Mouse (Mus musculus) T-helper 17 cell (primary cell): ENCODE results near the gene Syap1.
"Not testable (repeated sequence)": the region's sequence is repeated elsewhere in the genome, so short reads cannot be mapped to it uniquely, and the experiment has no call there.

ENCODE experiments used
- in situ Hi-C, 2 experiments: fragments of 300-600 bp; cut with MboI, MseI; formaldehyde crosslinking; loops; 1 replicate in 1 of 2; 2 replicates in 1 of 2; pipeline ENCODE4 v1.15.1; 2025; ENCODE audit warnings: high pct_unique_total_duplicates in 2 of 2

Syap1 gene

GRCm38 (mm10) chrX:162887931-162888511 lies at the start of gene Syap1:
TSS of gene Syap1 (minus strand) at chrX:162888447.
- in situ Hi-C loops, result no loop called here

GRCm38 (mm10) chrX:162931467-162931866 lies 43.2 kb upstream of the Syap1 start:
- in situ Hi-C loops, result no loop called here

- in situ Hi-C loops, result no loop called here
These were observed 33.4 kb upstream of the Syap1 start for GRCm38 (mm10) chrX:162921487-162922125.

DNA sequence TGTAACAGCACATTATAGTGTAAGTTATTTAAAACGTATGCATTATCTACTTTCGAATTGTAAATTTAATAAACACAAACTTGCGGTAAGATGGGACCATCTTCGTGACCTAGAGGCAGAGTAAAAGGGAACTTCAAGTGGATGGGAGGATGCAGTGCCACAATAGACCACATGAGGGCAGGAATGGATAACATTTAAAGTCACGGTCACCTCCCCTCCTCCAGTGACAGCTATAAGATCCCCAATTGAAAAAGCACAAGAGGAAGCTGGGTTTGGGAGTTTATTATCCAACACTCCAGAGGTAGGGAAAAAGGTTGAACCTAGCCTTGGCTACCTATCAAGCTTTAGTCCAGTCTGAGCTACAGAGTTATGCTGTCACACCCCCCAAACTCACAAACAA lies 27.4 kb upstream of the Syap1 start:
- in situ Hi-C loops, result loop anchor here (10.0 kb wide), 2 partner anchors 749 to 999 kb away; no protein-coding TSS in a partner anchor

GRCm38 (mm10) chrX:162913651-162914050 lies 25.4 kb upstream of the Syap1 start:
- in situ Hi-C loops, result loop anchor here (10.0 kb wide), 2 partner anchors 751 to 1001 kb away; no protein-coding TSS in a partner anchor

DNA sequence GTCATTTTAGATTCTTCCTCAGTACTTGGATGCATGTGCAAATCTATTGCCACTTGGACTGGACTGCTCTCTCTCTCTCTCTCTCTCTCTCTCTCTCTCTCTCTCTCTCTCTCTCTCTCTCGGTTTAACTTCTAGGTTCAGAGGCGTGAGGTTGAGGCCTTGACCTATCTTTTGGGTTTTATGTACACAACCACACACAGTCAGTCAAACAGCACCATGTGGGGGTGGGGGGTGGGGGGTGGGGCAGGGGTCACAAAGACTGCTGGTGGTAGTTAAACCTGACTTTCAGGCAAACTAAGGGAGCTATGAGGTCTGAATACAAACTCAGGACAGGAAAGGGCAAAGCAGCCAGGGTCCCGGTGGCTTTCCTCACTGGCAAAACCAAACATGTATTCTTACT lies 19.3 kb upstream of the Syap1 start:
- in situ Hi-C loops, result no loop called here

GRCm38 (mm10) chrX:162902040-162902734 lies 13.9 kb upstream of the Syap1 start:
- in situ Hi-C loops, result no loop called here

DNA sequence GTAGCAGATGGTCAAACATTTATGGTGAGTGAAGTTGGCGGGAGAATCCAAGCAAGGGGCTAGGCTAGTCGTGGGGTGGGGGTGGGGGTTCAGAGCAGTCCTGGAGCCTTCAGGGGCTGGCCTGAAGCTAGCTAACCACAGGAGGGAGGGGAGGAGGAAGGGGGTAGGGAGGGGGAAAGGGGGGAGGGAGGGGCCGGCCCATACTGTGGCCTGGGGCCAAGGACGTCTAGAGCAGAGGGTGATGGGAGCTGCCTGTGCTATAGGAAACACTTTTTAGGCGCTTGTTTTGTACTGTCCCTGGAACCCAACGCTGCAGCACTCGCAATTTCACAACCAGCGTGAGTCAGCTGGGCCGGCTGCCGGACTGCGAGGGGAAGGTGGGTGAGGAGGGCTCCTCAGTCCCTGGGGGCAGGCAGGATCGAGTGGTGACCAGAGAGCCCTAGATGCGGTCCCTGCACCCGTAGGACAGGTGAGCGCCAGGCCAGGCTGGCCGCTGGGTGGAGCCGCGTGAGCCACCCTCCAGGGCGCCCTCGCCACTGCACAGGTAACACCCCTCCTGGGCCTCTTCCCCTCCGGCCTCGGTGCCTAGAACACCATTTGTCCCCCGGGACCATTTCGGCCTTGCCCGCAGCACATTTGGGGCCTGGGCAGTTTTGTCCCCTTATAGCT lies 13.3 kb upstream of the Syap1 start:
- in situ Hi-C loops, result no loop called here

- in situ Hi-C loops, result no loop called here
These were observed 12.7 kb upstream of the Syap1 start, which contains the start of gene Ctps2 for GRCm38 (mm10) chrX:162900938-162901337. TSS of gene Ctps2 (plus strand) at chrX:162901238.

GRCm38 (mm10) chrX:162888575-162889223 lies 452 bp upstream of the Syap1 start:
- in situ Hi-C loops, result not testable (repeated sequence)

GRCm38 (mm10) chrX:162878236-162878635 lies 10.0 kb downstream of the Syap1 start:
- in situ Hi-C loops, result no loop called here

DNA sequence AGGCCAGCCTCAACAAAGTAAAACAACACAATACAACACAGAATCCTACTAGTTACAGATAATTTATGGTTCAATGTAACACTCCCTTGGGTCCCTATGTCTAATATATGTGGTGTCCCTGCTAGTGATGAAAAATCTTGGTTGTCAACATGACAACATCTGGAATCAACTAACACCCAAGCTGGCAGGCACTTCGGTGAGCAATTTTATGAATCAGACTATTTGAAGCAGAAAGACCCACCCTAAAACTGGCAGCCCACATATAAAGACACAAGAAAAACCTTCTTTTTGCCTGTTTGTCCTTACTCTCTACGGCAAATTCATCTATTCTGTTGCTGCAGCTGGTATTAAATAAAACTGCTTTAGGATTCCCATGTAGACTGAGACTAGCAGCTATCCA lies 14.5 kb downstream of the Syap1 start:
- in situ Hi-C loops, result loop anchor here in 1 of 2 experiments (25.0 kb wide), 1 partner anchor 861 kb away; no protein-coding TSS in a partner anchor

DNA sequence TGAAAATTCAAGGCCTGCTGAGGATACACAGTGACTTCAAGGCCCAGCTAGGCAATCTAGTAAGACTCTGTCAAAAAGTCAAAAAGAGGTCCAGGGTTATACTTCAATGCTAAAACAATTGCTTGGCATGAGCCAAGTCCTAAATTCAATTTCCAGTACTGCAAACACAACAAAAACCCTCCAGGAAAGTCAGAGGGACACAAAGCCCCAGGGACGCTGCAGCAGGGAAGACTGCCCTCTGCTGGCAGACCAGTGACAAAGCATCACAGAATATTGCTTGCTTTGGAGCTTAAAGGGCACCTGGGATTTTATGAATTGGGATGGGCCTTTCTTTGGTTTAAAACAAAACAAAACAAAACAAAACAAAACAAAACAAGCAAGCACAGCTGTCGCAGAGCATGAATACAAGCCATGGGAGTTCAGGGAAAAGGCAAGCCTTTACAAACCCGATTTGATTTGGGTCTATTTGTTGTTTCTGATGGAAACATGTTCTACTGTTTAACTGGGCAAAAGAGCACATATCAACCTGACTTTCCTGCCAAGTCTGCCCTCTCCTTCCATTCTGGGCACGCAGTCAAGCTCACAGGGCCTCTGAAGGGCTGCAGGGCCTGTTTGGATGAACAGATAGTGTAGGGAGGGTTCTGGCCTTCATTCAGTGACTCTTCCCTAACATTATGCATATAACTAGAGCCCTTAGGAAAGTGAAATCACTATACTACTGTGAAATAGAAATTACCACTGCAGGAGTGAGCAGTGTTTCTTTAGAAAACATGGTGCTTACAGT lies 16.3 kb downstream of the Syap1 start:
- in situ Hi-C loops, result loop anchor here in 1 of 2 experiments (25.0 kb wide), 1 partner anchor 860 kb away; no protein-coding TSS in a partner anchor

DNA sequence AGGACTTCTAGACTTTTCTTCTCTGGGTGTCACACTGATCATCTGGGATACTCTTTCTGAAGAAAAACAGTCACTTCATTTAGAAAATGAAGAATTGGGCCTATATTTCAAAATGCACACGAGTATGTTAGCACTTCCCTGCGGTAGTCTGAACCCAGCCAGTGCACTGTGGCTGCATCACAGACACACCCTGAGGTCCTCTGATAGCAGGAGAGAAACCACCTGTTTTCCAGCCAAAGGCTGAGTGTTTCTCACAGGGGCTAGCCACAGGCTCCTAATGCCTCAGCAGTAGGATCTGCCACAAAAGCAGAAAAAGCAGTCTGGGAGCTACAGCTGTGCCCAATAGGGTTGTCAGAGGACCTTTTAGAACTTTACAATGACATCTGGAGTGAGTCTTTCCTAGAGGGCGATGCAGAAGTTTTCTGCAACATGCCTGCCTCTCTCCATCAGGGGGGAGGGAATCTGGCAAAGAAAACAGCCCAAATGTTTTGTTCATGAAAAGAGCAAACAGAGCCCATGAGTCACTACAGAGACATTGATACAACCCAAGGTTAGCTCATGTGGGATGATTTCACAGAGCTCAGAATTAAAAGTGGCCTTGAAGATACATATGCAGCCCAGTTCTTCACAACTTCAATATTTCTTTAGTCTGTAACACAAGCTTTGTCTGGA lies 19.8 kb downstream of the Syap1 start:
- in situ Hi-C loops, result loop anchor here in 1 of 2 experiments (25.0 kb wide), 1 partner anchor 856 kb away; no protein-coding TSS in a partner anchor

GRCm38 (mm10) chrX:162848682-162849081 lies 39.6 kb downstream of the Syap1 start:
- in situ Hi-C loops, result no loop called here

GRCm38 (mm10) chrX:162845531-162845930 lies 42.7 kb downstream of the Syap1 start:
- in situ Hi-C loops, result no loop called here

DNA sequence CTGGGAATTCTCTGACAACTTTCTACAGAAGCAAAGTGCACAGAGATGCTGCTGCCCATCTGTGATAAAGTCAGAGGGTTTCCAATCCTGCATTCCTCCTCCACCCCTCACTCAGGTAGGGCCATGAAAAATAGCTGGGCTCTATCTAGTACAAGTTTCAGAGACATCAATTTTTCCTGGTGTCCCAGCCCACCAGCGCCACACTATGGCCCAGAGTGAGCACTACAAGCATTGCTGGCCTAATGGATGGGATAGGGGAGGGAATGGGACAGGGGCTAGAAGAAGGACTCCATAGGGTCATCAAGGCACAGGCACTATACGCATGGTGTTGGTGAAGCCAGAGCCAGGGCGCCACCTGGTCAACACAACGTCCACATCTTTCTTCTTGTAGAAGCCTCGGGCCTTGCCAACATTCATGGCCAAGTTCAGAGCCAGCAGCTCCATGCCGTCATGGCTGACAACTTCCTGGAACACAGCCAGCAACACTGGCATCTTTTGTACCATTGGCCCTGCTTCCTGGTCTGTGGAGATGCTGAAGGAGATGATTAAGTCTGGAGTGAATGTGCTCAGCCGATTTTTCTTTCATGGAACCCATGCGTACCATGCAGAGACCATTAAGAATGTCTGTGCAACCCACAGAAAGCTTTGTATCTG lies 43.7 kb downstream of the Syap1 start:
- in situ Hi-C loops, result no loop called here

DNA sequence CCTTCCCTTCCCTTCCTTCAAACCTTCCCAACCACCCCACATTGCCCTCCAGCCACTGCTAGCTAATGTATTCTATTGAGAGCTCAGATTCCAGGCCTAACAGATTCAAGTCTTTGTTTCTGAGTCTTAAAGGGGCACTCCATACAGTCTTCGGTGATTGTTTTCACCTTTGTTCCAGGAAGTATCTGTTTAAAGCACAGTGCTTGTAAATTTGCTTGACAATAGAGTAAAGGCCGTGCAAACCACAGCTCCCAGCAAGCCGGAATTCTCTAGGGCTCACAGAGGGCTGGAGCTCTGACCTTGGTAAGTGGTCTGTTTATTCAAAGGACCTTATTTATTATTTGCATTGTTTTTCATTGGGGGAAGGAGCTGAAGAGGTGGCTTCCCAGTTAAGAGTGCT lies 56.1 kb downstream of the Syap1 start:
- in situ Hi-C loops, result no loop called here

- in situ Hi-C loops, result no loop called here
These were observed 56.7 kb downstream of the Syap1 start for GRCm38 (mm10) chrX:162831542-162831941.
